Mouse (Mus musculus) megakaryocyte, embryonic 14.5 days (primary cell): ENCODE data around the gene Txndc2.

Experiments
- FLI1 ChIP-seq: IDR thresholded peaks from 2 replicates; pipeline ENCODE4 v1.6.1; 2012; ENCODE audit warnings: low read length, inconsistent platforms, mixed read lengths
- GATA1 ChIP-seq: IDR thresholded peaks from 3 replicates; pipeline ENCODE4 v1.6.1; 2012; ENCODE audit warnings: mixed read lengths, low read length, inconsistent platforms, borderline replicate concordance

GRCm38 (mm10) chr17:65648371-65649174 lies 6.6 kb upstream of the Txndc2 start:
- TF ChIP-seq GATA1 = no peak
- TF ChIP-seq FLI1 = no peak
